Mouse (Mus musculus) thymus, adult 2 months (tissue): ENCODE data around the gene Dscam.

Experiments used
- CTCF ChIP-seq: fragments of 200-500 bp; IDR thresholded peaks from 2 replicates; pipeline ENCODE4 v1.5.1; 2012; ENCODE audit warnings: mild to moderate bottlenecking, control low read depth, low read length, moderate library complexity, borderline replicate concordance; ENCODE audit not compliant: control insufficient read depth, poor library complexity, insufficient read depth; ENCODE audit errors: extremely low read depth
- POLR2A ChIP-seq: fragments of 200-500 bp; IDR thresholded peaks from 2 replicates; pipeline ENCODE4 v1.6.1; 2012; ENCODE audit warnings: mild to moderate bottlenecking, low read length, control low read depth, moderate library complexity; ENCODE audit not compliant: control insufficient read depth, poor library complexity, insufficient read depth; ENCODE audit errors: extremely low read depth

DNA sequence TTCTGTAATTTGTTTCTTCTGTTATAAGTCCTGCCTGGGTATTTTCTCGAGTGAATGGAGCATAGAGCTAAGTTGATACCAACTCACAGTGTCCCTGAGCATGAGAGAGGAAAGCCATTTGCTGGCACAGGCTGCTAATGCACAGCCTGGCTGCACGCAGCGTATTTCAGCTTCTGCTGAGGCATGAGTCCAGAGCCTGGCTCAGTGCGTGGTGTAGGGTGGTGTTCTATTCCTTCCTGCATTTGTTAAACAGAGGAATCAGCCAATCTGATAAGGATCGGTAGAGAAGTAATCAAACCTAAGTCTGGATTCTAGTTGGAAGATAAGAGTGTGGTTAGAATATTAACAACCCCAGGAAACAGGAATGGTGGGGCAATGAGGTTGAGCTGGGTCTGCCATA is 500.8 kb downstream of the Dscam start:
- no peak for TF ChIP-seq CTCF
- no peak for TF ChIP-seq POLR2A
